Mouse (Mus musculus) lung, postnatal 25 days (tissue): Measurements from ENCODE around the gene Dhcr24.

Experiments
- DNase-seq: peaks from one replicate; pipeline ENCODE4 v3.0.0; 2022; ENCODE audit warnings: low spot score

Dhcr24 gene

GRCm38 (mm10) chr4:106560213-106560845, 509 bp upstream of the Dhcr24 start:
- no peak for DNase-seq

GRCm38 (mm10) chr4:106562006-106562405, 1.2 kb downstream of the Dhcr24 start:
- no peak for DNase-seq

GRCm38 (mm10) chr4:106562837-106563790, 2.3 kb downstream of the Dhcr24 start:
- DNase-seq: no peak

- no peak for DNase-seq
Observed at GRCm38 (mm10) chr4:106564161-106564560, 3.3 kb downstream of the Dhcr24 start.

GRCm38 (mm10) chr4:106569680-106570079, 8.8 kb downstream of the Dhcr24 start:
- DNase-seq: no peak

- no peak for DNase-seq
Observed at GRCm38 (mm10) chr4:106571081-106571724, 10.4 kb downstream of the Dhcr24 start.

GRCm38 (mm10) chr4:106575022-106575421, 14.2 kb downstream of the Dhcr24 start:
- DNase-seq: no peak

- DNase-seq: no peak
Observed at GRCm38 (mm10) chr4:106577511-106577910, 16.7 kb downstream of the Dhcr24 start.

GRCm38 (mm10) chr4:106581176-106581864, 20.5 kb downstream of the Dhcr24 start:
- no peak for DNase-seq

- DNase-seq: no peak
Observed at GRCm38 (mm10) chr4:106581865-106582204, 21.0 kb downstream of the Dhcr24 start.

GRCm38 (mm10) chr4:106582428-106583153, 21.8 kb downstream of the Dhcr24 start:
- DNase-seq: no peak

GRCm38 (mm10) chr4:106584665-106585064, 23.8 kb downstream of the Dhcr24 start:
- DNase-seq: no peak

- no peak for DNase-seq
Observed at GRCm38 (mm10) chr4:106587075-106587474, 26.2 kb downstream of the Dhcr24 start.

- peak; percentile 37 for DNase-seq
Observed at GRCm38 (mm10) chr4:106590142-106590541, 29.3 kb downstream of the Dhcr24 start.

GRCm38 (mm10) chr4:106590871-106591270, 30.0 kb downstream of the Dhcr24 start:
- DNase-seq: no peak

GRCm38 (mm10) chr4:106593636-106594035, 32.8 kb downstream of the Dhcr24 start:
- DNase-seq: no peak

GRCm38 (mm10) chr4:106596200-106596599, 35.4 kb downstream of the Dhcr24 start:
- no peak for DNase-seq

- DNase-seq: no peak
Observed at GRCm38 (mm10) chr4:106597055-106597454, 36.2 kb downstream of the Dhcr24 start.

GRCm38 (mm10) chr4:106597741-106598140, 36.9 kb downstream of the Dhcr24 start:
- no peak for DNase-seq

GRCm38 (mm10) chr4:106599415-106599814, 38.6 kb downstream of the Dhcr24 start:
- DNase-seq: no peak

- DNase-seq: no peak
Observed at GRCm38 (mm10) chr4:106600770-106601169, 39.9 kb downstream of the Dhcr24 start.
